Mouse (Mus musculus) lung, postnatal 36 days (tissue): ENCODE data around the gene Cpvl.

Experiments used
- DNase-seq: peaks from one replicate; pipeline ENCODE4 v3.0.0; 2022; ENCODE audit warnings: mixed read lengths

The Cpvl gene

GRCm38 (mm10) chr6:53881235-53881606, 97.2 kb downstream of the Cpvl start:
- no peak for DNase-seq

- DNase-seq = peak; percentile 62
These were observed 97.8 kb downstream of the Cpvl start for GRCm38 (mm10) chr6:53880530-53881234.

GRCm38 (mm10) chr6:53879567-53879966, 98.9 kb downstream of the Cpvl start:
- DNase-seq = no peak

- DNase-seq = peak; percentile 55
These were observed 103.5 kb downstream of the Cpvl start for GRCm38 (mm10) chr6:53874881-53875429.

GRCm38 (mm10) chr6:53871903-53872302, 106.6 kb downstream of the Cpvl start:
- DNase-seq = no peak

- no peak for DNase-seq
These were observed 115.5 kb downstream of the Cpvl start for GRCm38 (mm10) chr6:53863011-53863410.

- no peak for DNase-seq
These were observed 119.4 kb downstream of the Cpvl start for GRCm38 (mm10) chr6:53859106-53859505.

- no peak for DNase-seq
These were observed 120.6 kb downstream of the Cpvl start for GRCm38 (mm10) chr6:53857822-53858221.

- peak; percentile 33 for DNase-seq
These were observed 121.7 kb downstream of the Cpvl start for GRCm38 (mm10) chr6:53856775-53857174.

- DNase-seq = no peak
These were observed 123.3 kb downstream of the Cpvl start for GRCm38 (mm10) chr6:53854971-53855856.

GRCm38 (mm10) chr6:53854226-53854625, 124.2 kb downstream of the Cpvl start:
- no peak for DNase-seq

GRCm38 (mm10) chr6:53853546-53853945, 124.9 kb downstream of the Cpvl start:
- no peak for DNase-seq

GRCm38 (mm10) chr6:53844626-53845025, 133.8 kb downstream of the Cpvl start:
- DNase-seq = no peak

GRCm38 (mm10) chr6:53825213-53825612, 153.3 kb downstream of the Cpvl start:
- DNase-seq = peak; percentile 24
